Mouse (Mus musculus) midbrain, embryonic 13.5 days (tissue): ENCODE results near the gene Ilvbl. TPM values are rescaled to one million over a fixed set of nuclear protein-coding genes. Genes with fewer than 3 reads are reported as not detected.

ENCODE experiments used
- microRNA-seq: library from miRNA; unstranded; fragments of <30 nt; microRNA quantifications from one replicate; pipeline ENCODE4, GENCODE M21; 2016
- polyA plus RNA-seq: library from polyadenylated mRNA; unstranded; fragments of >200 nt; fragmentation: Nextera tagmentation; extraction: Ambion mirVana; gene quantifications from 2 replicates; pipeline ENCODE4 v1.2.1, GENCODE M21; 2015

Gene Ilvbl
- polyA plus RNA-seq, 1 experiment from 2014 or later, result 49.6 TPM

Small RNAs within 50 kb of the gene (microRNA-seq; reads per million reads assigned to microRNA genes)
- gene Gm27541, result not detected

Other genes with a start within 250 kb of the Ilvbl start
- 39.3 and 50.9 TPM in 2 replicates for gene Agpat3, start 221.9 kb upstream of the Ilvbl start, polyA plus RNA-seq
- gene Rrp1, start 161.3 kb upstream of the Ilvbl start, polyA plus RNA-seq, result 363 and 377 TPM in 2 replicates
- 91.6 and 97.8 TPM in 2 replicates for gene Cstb, start 148.7 kb upstream of the Ilvbl start, polyA plus RNA-seq
- gene Pdxk, start 109.4 kb upstream of the Ilvbl start, polyA plus RNA-seq, result 16.6 and 17.4 TPM in 2 replicates
- not detected in 2 replicates for gene Olfr1358, start 56.9 kb upstream of the Ilvbl start, polyA plus RNA-seq
- 4.1 and 4.9 TPM in 2 replicates for gene Syde1, start 17.6 kb downstream of the Ilvbl start, polyA plus RNA-seq
- gene Olfr1357, start 43.7 kb downstream of the Ilvbl start, polyA plus RNA-seq, result not detected in 2 replicates
- gene Casp14, start 143.9 kb downstream of the Ilvbl start, polyA plus RNA-seq, result not detected in 2 replicates
- gene Ccdc105, start 178.7 kb downstream of the Ilvbl start, polyA plus RNA-seq, result 0.19 and 0.41 TPM in 2 replicates
- gene Slc1a6, start 206.2 kb downstream of the Ilvbl start, polyA plus RNA-seq, result 5.0 and 5.3 TPM in 2 replicates